Mouse (Mus musculus) thymus, adult 2 months (tissue): ENCODE measurements around the gene Nol4l.

Experiments
- CTCF ChIP-seq: fragments of 200-500 bp; IDR thresholded peaks from 2 replicates; pipeline ENCODE4 v1.5.1; 2012; ENCODE audit warnings: mild to moderate bottlenecking, control low read depth, low read length, moderate library complexity, borderline replicate concordance; ENCODE audit not compliant: control insufficient read depth, poor library complexity, insufficient read depth; ENCODE audit errors: extremely low read depth
- POLR2A ChIP-seq: fragments of 200-500 bp; IDR thresholded peaks from 2 replicates; pipeline ENCODE4 v1.6.1; 2012; ENCODE audit warnings: mild to moderate bottlenecking, low read length, control low read depth, moderate library complexity; ENCODE audit not compliant: control insufficient read depth, poor library complexity, insufficient read depth; ENCODE audit errors: extremely low read depth

DNA sequence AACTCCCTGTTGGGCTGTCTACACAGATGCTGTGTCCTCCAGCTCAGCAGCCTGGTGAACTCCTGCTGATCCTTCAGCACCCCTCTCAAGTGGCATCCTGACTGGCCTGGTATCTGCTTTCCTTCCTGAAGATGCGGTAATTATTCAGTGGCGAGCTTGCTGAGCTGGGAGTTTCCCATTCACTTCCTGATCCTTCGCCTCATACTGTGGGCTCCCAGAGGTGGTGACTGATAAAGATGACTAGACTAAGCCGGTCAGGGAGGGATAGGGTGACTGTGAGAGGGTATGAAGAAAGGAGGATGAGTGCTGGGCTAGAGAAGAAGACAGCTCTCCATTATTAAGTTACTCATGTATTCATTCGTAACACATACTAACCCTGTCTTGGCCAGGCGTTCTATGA lies 28.7 kb upstream of the Nol4l start:
- TF ChIP-seq CTCF (no peak), POLR2A (no peak)
